Mouse (Mus musculus) adrenal gland, postnatal 14 days (tissue): ENCODE results near the gene Cd4. TPM values are rescaled to one million over a fixed set of nuclear protein-coding genes. Genes with fewer than 3 reads are reported as not detected.

Experiments
- DNase-seq: peaks from one replicate; pipeline ENCODE4 v3.0.0; 2021; ENCODE audit warnings: mixed read lengths
- long read RNA-seq, 2 experiments: library from polyadenylated mRNA; stranded (forward); transcript quantifications; one replicate each; pipeline ENCODE4 v2.0.0; 2021
- total RNA-seq: library from RNA; stranded (reverse); gene quantifications from 2 replicates; pipeline ENCODE4 v1.2.3, GENCODE M21; 2021

The Cd4 gene
- 1.4 and 13.0 TPM in 2 replicates for total RNA-seq
- long read RNA-seq, experiment 1, partial matches to known transcripts = 0 of 9 reads
- long read RNA-seq, experiment 1, other reads (novel, unspliced or antisense) = 7 of 9 reads
- long read RNA-seq, experiment 2, partial matches to known transcripts = 0 of 1 reads
- long read RNA-seq, experiment 2, other reads (novel, unspliced or antisense) = 1 of 1 reads

DNA sequence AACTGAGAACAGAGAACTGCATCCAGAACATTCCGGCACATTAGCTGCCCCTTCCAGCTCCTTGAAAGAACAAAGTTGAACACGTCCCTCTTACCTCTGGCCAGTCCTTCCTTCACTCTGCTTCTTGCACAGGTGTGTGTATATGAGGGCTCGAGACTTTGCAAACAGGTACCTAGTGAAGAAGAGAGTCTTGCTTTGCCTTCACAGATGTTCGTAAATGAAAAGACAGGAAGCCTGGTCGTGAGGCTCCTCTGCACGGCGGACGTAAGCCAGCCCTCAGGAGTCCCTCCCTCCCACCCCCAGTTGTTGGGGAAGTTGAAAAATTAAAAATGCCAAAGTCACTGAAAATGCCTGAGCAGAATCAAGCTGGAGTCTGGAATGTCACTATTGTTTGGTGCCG is at the start of gene Cd4:
Gene Cd4 (minus strand): TSS at position 236 of the 400 bp plus-strand sequence.
- DNase-seq = no peak

DNA sequence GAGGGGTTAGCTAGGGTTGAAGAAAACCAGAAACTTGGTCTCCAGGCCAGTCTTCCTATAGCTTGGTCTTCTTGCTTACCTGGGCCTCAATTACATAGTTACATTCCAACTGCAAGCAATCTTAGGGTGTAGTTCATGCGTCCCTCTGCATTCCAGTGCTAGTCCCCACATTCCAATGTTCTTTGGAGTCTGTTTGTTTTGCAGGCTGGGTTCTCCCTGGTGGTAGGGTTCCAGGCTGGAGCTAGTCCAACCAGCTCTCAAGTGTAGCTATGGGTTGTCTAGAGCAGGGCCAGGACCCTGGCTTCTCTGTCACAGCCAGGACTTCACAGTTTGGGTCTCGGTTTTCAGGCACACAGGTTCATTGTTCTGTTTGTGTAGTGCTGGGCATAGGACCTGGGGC is 49.5 kb upstream of the Cd4 start:
- no peak for DNase-seq

DNA sequence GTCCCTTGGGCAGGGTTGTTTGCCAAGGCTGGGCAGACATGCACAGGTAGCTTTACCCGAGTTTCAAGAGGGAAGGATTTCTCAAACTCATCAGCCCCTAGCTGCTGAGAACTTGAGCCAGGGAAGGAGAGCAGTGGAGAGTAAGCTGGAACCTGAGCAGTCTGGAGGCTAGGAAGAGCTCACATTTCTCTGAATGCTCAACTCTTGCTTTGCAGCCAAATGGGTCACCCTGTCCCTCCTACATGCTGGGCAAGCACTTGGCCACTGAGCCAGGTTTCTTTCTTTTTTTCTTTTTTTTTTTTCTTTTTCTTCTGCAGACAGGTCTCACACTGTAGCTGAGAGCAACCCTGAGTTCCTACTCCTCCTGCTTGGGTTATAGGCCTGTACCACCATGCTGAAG is 48.7 kb upstream of the Cd4 start:
- DNase-seq = no peak

DNA sequence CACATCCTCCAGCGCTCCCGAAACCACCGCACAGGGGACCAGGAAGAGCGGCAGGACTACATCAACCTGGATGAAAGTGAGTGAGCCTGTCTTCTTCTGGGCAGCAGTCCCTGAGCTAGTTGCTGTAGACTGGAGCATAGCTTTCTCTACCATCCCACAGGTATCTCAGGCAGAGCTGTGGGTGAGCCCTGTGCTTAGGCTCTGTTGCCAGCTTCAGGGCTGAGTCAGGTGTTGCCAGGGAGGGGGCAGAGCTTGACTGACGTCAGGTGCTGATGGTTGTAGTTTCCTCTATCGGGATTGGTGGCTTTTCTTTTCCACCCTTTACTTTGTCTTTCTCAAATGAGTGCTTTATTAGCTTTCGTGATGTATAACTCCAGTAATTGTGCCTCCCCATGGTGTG is 46.6 kb upstream of the Cd4 start:
- DNase-seq = no peak

DNA sequence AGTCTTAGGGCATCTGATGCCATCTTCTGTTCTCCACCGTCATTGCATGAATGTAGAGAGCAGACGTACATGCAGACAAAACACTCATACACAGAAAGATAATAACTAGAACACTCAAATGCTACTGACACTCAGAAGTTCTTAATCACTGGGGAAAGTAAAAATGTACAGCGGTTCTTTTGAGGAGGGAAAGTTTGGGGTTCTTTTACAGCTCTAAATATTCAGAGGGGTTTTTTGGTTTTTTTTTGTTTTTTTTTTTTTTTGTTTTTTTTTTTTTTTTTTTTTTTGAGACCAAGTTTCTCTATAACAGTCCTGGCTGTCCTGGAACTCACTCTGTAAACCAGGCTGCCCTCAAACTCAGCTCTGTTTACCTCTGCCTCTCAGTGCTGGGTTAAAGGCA is 45.1 kb upstream of the Cd4 start:
- no peak for DNase-seq

DNA sequence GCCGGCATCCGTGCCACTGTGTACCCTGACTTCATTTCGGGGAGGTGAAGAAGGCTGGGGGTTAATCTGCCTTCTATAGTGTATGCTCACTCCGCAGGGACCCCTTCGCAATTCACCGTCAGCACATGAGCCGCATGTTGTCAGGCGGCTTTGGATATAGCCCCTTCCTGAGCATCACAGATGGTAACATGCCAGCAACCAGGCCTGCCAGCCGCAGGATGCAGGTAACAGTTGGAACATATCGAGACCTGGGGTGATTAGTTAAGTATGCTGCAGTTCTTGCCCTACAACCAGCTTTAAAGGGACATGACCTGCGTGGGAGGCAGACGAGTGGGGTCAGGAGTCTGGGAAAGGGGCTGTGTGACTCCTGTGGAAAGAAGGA is 44.3 kb upstream of the Cd4 start:
- DNase-seq = no peak

DNA sequence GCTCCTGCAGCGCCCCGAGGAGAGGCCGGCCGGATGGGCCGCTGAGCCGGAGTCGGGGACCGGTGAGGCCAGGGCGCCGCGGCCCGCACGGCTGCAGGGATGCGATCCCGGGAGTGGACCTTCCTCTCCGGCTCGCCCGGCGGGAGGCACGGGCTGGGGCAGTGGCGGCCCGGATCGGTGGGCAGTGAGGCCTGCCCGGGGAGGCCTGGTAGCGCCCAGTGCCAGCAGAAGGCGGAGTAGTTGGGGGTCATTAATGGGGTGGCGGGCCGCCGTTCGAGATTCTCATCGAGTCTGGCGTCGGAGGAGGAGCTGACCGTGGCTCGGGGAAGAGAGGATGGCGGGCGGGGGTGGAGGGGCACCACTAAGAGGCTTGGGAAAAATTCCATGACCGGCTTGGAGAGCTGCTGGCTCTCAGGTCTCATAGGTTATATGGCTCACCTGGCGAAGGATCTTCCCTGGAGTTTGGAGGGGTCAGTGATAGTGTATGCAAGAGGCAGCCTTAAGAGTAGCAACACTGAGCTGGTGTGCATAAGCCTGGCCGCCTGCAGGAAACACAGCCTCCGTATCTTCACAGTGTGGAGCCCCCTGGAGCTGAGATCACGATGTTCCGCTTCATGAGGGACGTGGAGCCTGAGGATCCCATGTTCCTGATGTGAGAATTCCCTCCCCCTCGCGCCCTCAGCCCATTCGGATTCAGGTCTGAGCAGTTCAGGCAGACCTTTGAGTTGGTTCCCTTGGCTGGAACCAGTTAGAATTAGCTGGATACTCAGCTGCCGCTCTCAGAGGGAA is 43.7 kb upstream of the Cd4 start:
- peak; percentile 73 for DNase-seq

DNA sequence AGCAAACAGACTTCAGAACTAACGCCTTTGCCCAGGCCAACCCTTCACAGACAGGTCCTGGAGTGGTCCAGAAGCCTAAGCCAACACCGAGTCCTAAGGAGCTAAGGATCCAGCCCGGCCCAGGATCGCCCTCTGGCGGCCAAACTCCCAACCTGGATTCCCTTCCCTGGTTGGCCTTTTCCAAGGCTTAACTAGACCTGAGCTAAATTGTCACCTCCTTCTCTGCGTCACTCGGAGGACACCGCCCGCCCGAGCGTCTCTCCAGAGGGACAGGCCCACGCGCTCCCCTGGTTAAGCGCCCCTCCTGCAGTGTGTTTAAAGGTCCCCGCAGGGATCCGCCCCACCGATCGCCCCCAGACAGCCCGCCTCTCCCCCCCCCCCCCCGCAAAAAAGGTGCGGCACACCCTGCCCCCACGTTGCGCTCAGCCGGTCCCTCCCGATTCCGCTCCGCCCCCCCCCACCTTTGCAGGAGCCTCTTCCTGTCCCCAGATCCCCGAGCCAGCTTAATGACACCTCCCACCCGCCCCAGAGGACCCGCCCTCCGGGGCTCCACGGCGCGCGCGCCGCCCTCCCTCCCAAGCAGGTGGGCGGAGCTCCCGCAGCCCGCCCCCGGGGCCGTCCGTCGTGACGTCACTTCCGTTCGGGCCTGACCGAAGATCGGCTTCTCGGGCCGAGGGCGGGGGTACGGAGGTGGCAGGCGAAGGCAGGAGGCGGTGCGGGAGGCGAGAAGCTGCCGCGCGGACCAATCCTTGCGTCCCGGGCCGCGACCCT is 42.9 kb upstream of the Cd4 start, which contains the start of gene Mlf2:
Gene Mlf2 (plus strand): TSS at position 633 of the 771 bp plus-strand sequence.
- peak; percentile 100 for DNase-seq

DNA sequence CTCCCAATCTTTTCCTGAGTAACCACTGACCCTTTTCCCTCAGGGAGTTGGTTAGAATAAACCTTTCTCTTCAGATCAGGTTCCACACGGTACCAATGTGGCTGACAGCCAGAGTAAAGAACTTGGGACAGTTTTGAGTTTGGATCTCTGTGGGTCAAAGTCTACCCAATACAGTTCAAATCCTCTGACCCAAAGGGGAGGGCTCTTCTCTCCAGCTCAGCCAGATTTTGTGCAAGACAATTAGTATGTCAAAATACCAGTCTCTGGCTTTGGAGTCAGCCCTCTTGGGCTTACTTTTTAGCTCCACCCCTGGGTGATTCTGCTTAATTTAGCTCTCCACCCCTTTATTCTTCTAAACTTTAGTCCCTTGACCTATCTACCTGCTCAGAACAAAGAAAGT is 42.2 kb upstream of the Cd4 start:
- DNase-seq = peak; percentile 60

DNA sequence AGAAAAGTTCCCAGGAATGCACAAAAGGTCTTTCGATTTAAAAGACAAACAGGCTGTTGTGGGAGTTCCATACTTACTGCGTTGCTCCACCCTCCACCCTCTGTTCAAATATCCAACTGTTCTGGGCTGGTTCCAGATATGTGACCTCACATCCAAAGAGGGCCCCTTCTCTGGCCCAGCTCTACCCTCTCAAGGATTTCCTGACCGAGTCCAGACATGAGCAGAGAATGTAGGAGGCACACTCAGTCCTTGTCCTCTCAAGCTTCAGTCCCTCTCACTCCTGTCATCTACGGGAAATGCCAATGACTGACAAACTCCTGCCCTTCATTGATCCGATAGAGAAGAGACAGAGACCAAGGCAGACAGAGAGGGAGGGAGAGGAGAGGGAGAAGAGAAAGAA is 37.9 kb upstream of the Cd4 start:
- peak; percentile 80 for DNase-seq

DNA sequence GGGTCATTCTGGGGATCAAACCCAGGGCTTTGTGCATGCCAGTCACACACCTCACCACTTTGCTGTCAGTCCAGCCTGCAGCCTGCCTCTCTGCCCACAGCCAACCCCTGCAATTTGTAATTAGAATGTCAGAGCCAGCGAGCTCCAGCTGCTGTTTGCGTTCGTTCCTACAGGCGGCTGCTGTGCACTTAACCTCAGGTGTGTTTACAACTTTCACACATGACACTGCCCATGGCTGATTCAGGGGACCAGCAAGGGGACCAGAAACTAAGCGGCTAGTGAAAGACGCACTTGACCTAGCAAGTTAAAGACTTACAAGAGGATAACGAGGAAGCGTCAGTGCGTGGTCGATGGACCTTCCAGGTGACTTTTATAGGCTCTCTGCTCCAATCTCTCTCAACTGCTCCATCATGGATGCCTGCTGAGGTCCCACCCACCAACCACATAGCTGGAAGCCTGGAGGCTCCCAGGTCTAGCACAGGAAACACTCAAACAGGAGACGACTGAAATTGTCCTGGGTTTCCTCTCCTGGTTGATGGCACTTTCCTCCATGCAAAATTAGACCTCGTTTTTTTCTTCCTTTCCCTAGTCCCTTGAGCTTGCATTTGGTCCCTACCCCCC is 37.3 kb upstream of the Cd4 start:
- no peak for DNase-seq

DNA sequence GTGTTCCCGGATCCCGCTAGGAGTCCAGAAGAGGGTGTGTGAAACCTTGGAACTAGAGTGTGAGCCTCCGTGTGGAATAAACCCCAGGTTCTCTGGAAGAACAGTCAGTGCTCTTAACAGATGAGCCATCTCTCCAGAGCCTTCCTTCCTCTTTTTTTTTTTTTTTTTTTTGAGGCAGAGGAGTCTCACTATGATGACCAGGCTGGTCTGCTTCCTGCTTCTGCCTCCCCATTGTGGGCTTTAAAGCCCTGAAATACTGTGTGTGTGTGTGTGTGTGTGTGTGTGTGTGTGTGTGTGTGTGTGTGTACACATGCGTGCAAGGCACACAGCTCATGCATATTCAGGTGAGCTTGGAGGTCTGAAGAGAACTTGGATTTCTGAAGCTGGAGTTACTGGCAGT is 33.5 kb upstream of the Cd4 start:
- DNase-seq = no peak

DNA sequence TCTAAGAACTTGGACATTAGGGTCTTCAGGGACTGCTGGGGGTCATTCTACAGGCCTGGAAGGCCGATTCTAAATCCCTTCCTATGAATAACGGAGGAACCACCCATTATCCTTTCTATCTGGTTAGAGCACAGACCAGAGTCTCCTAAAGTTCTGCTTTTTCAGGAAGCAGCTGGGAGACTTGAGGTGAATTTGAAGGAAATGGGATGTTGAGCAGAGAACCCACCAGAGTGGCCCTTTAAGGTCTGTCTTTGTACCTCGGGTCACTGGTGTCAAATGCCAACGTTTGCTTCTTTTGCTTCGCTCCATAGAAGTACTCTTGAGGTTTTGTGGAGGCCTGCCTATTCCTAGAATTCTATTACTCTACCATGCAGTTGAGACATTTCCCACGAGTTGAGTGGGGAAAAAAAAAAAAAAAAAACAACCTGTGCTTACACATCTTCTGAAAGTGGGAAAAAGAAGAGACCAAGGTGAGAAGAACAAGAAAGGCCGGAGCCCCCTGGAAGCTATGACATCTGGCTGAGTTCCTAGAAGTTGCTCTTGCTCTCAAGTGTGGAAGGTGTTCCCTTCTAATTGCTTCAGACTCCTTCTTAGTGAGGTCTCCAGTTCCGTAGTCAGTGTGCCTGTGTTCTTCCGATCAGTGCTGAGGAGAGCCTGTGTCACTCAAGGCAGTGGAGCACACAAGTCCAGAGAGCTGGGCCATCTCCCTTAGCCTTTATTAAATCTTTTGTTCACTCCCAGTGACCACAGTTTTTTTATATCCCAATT is 32.5 kb upstream of the Cd4 start:
- no peak for DNase-seq

DNA sequence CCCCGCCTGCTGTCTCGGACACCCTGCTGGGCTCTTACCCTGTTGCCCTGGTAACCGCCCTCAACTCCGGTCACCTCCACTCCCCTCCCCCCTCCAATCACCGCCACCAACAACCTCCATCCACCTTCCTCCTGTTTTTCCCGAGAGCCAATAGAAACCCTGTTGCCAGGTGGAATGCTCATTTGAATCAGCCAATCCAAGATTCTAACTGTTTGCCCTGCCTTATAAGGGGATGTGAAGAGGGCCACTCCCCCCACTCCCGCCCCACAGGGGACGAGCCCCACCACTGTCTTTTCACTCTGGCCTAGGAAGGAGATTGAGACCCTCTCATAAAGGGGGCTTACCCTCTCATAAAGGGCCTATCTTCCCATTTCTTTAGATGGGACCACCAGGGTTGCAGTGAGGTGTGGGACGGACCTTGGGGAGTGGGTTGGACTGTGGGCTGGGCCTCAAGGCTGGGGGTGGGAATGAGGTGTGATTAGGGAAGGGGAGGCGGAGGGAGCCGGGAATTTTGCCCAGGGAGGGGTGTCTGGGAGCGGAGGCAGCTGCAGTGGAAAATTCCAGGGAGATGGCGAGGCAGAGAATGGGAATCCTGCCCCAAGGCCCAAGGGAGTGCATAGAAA is 31.8 kb upstream of the Cd4 start, which contains the start of gene Ptms:
Gene Ptms (minus strand): TSS at position 409 of the 623 bp plus-strand sequence.
- peak; percentile 96 for DNase-seq

DNA sequence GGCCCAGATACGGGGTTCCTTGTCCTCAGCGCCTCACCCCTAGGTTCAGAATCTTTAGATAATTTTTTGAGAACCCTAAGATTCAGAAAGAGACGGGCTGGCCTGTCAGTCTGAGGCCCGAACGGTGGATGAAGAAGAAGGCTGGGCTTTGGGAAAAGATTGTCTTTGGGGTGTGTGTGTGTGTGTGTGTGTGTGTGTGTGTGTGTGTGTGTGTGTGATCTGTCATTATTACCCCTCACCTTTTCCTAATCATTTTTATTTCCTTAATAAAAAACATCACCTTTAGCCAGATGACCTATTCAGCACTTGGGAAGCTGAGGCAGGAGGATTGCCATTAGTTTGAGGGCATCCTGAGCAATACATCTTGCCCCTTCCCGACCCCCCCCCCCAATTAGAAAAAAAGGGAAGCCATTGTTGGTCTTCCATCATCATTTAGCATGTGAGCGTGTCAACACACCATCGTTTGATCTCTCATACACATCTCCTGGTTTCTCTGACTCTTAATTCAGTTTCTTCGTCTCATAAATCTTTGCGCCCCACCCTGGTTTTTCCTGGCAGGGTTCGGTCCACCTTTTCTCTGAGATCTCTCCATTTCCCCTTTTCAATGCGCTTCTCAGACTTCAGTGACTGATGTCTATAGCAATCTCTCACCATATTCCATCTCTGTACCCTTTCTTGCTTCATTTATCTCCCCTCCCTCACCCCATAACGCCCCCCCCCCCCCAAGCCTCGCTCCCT is 31.0 kb upstream of the Cd4 start:
- no peak for DNase-seq

DNA sequence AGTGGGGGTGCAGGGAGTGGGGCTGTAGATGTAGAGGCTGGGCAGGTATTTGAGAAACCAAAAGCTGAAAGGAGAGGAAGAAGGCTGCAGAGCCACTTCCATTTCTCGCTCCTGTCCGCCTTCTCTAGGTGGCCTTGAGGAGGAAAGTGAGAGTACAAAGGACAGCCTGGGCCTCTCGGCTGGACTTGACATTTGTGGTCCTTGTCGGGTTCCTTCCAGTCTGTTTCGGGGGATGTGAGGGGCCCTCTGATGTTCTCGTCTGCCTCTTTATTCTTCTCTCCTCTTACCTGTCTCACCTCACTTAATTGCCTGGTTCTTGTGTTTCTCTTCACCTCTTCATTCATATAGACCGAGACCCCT is 30.3 kb upstream of the Cd4 start:
- DNase-seq = no peak

DNA sequence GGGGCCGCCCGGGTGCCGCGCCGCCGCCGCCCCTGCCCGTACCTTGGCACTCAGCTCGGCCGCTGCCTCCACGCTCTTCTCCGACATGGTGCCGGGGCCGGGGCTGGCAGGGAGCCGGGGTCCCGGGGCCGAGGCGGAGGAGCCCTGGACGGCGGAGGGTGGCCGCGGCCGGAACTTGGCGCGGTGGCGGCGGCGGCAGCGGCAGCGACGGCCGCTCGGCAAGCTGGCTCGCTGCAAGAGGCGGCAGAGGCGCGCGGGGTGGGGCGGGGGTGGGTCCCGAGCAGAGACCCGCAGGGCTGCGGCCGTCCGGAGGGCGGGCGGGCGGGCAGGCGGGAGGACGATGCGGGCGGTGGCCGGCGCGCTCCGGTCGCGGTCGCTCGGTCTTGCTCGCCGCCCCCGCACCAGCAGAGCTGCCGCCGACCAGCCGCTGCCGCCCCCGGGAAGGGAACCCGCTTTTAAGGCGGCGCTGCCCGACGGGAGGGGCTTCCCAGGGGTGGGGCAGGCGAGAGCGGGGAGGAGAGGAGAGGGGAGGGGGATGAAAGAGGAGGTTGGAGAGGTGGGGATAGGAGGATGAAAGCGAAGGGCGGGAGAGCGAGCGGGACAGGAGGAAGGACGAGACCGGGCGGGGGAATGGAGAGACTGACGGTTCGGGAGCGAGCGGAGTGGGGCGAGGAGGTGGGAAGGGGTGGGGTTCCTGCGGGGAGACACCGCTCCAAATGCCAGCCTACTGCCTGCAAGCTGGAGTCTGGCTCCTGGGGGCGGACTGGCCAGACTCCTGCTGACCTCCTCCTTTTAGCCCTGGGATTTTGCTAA is 29.7 kb upstream of the Cd4 start:
- DNase-seq = peak; percentile 96

DNA sequence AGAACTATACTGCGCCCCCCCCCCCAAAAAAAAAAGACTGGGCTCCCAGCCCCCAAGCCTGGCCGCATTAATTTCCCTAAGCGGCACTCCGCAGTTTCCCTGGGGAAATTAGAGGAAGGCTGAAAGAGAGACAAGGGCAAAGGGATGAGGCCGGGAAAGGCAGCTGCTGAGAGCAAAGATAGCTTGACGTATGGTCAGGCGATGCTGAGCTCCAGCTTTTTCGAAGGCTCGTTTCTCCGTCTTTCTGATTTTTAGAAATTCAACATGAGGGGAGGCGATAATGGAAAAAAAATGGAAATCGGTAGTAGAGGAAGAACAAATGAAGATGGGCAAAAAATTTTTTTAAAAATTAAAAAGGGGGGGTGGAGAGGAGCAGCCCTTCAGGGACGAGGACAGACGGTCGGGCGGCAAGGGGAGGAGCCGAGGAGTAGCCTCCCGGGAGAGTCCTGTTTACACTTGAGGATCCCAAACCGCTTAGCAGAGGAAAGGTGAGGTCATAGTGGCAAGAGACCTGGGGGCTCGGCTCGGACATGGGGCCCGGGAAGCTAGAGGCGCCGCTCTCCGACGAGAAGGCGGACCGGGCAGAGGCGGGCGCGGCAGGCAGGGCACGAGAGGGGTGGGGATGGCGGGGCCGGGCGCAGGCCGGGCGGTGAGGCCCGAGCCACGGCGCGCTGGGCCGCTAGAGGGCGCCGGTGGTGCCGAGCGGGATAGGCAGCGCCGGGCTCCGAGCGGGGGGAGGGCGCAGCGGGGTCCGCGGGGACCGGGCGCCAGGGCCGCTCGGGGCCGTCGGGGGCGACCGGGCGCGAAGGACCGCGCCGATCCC is 28.9 kb upstream of the Cd4 start:
- DNase-seq = peak; percentile 96
